Mouse (Mus musculus): Measurements from ENCODE around the gene Tada3.
"Not testable (repeated sequence)": the region's sequence is repeated elsewhere in the genome, so short reads cannot be mapped to it uniquely, and the experiment has no call there.

The Tada3 gene

DNA sequence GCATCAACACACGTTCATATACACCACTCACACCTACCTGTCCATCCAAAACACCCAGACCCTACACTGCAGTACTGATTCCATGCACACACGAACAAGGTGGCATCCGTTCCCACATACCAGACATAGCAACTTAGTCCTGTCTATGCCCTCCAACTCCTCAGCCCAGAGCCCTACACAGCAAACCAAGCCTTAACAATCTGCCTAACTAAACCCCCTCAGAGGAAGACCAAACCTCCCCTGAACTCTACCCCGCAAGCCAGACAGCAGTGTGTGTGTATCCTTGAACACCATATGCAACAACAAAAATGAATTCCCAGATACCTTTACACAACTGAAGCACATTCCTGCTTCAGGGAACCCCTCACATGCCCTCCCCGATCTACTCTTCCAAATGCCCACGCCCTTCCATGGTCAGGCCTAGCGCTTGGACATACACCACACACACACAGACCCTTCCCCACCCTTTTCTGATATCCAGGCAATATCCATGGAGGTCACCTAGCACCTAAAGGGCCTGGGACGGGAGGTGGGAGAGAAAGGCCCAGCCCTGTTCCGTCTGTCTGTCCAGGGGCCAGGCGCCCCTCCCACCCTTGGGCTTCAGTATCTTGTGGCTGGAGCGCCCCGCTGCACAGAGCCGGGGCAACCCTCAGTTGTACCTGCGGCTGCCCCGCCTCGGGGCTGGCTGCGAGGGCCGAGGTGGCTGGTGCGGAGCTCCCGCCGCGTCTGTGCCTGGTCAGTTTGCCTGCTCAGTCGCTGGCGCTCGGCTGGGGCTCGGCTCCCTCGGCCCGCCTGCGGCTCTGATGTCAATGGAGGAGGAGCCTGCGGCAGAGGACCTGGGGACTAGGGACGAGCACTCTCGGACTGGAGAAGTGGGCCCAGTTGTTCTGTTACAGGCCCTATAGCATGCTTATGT lies 34.2 kb downstream of the Tada3 start, which contains the start of gene Camk1:
Camk1 (minus strand) TSS at position 808 of the 916 bp plus-strand sequence.
- peak; percentile 90 for DNase-seq (ENCODE audit: low read depth)

DNA sequence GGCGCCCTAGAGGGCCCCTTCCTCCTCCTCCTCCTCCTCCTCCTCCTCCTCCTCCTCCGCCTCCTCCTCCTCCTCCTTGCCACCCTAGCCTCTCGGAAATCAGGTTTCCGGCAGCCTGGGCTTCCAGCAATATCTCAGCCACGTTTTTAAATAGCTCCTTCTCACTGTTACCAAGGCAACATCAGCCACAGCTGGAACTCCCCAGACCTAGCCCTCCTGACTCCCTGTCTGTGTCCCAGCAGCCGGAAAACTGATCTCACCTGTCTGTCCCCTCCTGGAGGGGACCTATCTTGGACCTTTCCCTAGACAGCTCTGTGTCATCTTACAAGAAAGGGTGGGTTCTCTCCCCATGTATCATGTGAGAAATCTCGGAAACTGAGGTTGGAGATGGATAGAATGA lies 35.4 kb downstream of the Tada3 start:
- no peak for DNase-seq (ENCODE audit: low read depth)

DNA sequence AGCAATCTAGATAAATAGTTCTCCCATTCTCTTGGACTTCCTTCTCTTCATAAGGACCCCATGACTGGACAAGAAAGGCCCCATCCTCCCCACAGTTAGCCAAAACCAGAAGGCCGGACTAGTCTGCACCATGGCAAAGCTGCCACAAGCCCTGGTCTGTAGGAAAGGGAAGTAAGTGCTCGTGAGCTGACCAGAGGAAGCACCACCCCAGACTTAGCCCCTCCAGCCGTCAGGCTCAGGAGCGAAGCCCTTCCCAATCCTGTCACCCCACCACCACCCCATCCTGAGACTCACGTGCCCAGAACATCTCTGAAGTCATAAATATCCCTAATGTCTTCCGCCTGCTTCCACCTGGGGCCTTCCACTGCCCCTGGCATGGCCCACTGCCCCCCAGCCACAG lies 36.1 kb downstream of the Tada3 start:
- no peak for DNase-seq (ENCODE audit: low read depth)

DNA sequence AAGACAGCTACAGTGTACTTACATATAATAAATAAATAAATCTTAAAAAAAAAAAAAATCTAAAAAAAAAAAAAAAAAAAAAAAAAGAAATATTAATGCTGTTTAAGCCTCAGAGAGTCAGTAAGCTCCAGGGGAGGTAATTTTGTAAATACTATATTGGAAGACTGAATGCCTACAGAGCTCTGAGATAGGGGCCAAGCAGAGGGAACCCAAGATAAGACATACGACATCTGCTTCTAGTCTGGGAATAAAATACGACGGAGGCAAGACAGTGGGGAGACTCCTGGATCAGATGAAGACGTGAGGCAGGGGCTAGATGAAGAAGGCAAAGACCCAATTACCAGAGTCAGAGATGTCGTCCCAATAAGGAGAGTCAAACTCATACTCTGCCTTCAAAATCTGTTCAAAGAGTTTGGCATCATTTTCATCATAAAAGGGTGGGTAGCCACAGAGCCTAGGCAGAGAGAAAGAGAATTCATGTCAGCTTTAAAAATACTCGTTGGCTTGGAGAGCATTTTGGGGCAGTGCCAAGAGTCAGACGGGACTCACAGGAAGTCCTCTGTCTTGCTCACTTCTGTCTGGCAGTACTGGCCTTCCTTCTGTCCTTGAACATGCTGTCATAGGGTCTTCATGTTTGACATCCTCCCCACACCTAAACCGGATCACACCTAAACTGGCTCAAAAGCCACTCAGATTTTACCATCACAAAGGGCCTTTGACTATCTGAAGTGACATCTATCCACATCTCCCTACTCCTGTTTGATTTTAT lies 40.6 kb downstream of the Tada3 start:
- no peak for DNase-seq (ENCODE audit: low read depth)

DNA sequence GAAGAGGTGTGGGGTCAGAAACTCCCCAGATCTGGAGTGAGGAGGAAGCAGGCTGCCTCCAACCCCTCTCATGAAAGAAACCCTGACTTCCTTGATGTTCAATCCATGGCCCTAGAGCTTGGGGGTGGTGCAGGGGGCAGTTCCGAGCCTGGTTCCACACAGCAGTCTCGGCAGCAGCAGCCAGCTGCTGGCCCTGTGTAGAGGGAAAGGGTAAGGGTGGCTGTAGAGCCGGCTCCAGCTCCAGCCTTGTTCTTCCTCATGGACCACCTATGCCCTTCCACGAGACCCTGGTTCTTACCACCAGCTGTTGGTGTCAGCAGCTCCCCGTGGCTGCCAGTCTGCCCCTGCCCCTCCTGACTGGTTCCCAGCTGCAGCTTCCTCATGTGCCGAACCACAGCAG lies 43.5 kb downstream of the Tada3 start:
- no peak for DNase-seq (ENCODE audit: low read depth)

DNA sequence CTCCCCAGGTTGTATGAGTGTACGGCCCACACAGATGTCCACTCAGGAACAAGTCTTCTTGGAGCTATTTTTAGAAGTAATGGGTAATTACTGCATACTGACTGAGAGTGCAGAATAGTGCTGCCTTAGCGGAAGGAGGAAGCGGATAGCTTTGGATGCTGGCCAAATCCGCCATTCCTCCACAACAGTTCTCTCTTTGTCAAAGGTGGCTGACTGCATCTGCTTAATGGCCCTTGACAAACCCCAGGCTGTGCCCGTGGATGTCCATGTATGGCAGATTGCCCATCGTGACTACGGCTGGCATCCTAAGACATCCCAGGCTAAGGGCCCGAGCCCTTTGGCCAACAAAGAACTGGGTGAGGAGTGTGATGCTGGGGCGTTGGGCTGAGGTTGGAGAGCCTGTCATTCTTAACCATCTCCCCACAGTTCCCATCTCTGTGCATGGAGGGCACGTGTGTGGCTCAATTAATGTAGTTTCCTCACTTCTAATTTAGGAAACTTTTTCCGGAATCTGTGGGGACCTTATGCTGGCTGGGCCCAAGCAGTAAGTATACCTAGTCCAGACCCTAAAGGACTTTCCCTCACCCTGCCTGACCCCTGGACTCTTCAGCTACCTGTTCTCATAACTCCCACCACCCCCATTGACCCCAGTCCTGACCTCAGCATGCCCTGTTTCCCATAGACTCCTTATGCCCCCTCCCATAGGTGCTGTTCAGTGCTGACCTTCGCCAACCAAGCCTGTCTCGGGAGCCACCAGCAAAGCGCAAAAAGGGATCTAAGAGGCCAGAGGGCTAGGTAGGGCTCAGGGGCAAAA lies 44.3 kb downstream of the Tada3 start:
- DNase-seq (ENCODE audit: low read depth): peak; percentile 48

DNA sequence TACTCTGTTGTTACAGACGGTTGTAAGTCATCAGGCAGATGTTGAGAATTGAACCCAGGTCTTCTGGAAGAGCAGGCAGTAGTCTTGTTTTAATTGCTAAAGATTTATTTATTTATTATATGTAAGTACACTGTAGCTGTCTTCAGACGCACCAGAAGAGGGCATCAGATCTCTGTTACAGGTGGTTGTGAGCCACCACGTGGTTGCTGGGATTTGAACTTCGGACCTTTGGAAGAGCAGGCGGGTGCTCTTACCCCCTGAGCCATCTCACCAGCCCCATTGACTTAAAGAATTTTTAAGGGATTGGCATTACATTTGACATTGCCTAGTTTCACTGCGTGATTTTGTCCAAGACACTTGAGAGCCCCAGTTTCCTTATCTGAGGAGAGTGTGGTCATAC lies 44.9 kb downstream of the Tada3 start:
- not testable (repeated sequence) for DNase-seq (ENCODE audit: low read depth)

DNA sequence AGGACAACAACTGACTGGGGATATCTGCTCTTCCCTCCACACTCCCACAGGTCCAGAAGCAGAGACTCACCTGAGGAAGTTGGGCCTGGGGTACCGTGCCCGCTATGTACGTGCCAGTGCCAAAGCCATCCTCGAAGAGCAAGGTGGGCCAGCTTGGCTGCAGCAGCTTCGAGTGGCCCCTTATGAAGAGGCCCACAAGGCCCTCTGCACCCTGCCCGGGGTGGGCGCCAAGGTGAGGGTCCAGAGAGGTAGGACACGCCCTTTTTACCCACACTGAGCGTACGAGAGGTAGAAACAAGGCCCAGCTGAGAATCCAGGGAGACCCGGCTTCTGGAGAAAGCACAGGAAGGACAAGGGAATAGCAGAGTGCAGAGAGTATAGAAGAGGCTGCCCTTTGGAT lies 46.0 kb downstream of the Tada3 start:
- DNase-seq (ENCODE audit: low read depth): no peak

DNA sequence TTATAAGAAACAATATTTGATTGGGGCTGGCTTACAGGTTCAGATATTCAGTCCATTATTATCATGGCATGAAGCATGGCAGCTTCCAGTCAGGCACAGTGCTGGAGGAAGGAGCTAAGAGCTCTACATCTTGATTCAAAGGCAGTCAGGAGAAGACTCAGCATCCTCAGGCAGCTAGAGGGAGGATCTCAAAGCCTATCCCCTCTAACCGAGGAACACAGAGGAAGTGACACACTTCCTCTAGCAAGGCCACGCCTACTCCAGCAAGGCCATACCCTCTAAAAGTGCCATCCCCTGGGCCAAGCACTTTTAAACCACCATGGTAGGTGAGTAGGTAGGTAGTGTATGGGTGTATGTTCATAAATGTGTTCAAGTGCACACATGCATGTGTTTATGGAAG lies 47.1 kb downstream of the Tada3 start:
- DNase-seq (ENCODE audit: low read depth): no peak

DNA sequence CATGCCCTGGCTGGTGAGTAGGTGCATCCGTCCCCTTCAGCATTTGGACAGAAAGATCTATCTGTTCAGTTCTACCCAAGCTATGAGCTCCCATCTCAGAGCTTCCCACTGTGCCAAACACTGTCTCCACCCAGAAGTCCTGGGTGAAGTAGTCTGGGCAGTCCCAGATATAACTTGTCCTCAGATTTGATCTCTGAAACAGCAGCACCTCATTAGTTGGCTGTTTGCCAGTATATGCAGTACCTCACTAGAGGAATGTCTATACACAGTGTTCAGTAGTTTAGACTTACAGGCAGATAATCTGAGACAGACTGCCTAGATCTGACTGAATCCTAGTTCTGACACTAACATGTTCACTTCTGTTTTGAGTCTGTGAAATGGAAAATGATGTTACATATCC lies 48.3 kb downstream of the Tada3 start:
- no peak for DNase-seq (ENCODE audit: low read depth)

DNA sequence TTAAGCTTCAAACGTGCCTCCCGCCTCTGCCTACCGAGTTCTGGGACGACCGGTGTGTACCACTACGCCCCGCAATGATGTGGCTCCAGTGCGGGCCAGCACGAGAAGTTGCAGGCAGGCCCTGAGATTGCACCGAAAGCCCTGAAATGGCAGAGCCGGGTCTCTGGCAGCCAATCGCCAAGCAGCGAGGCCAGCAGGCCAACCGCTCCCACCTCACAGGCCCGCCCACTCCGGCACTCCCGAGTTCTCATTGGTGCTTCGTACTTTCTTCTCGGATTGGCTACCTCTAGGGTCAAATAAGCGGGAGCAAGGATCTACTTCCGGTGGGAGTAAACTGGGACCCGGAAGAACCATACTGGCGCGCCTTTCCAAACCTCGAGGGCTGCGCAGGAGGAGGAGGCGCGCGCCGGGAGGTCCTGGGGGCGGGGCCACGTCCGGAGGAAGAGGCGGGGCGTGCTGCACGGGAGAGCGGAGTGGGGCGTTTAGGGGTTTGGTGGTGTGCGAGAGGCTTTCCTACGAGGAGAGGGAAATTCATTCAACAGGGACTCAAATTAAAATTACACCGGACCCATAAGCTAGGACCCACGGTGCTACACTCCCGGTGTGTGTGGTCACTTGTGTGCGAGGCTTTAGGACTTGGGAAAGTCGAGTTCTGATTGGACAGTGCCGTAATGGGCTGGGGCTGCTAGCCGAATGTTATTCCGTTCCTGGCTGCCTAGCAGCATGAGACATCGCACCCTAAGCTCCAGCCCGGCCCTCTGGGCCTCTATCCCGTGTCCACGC lies 51.0 kb downstream of the Tada3 start, which contains the start of gene Ogg1:
Ogg1 (plus strand) TSS at position 440 of the 783 bp plus-strand sequence.
- DNase-seq (ENCODE audit: low read depth): peak; percentile 98
